Mouse (Mus musculus) neural tube, embryonic 10.5 days (tissue): ENCODE data around the gene Gpr132.
"Not testable (repeated sequence)": the region's sequence is repeated elsewhere in the genome, so short reads cannot be mapped to it uniquely, and the experiment has no call there.

Experiments used
- DNase-seq: peaks from one replicate; pipeline ENCODE4 v3.0.0-alpha.2; 2017; ENCODE audit warnings: low spot score; ENCODE audit errors: extremely low spot score

Gpr132 gene

GRCm38 (mm10) chr12:112821216-112821615, 46.8 kb downstream of the Gpr132 start:
- no peak for DNase-seq

DNA sequence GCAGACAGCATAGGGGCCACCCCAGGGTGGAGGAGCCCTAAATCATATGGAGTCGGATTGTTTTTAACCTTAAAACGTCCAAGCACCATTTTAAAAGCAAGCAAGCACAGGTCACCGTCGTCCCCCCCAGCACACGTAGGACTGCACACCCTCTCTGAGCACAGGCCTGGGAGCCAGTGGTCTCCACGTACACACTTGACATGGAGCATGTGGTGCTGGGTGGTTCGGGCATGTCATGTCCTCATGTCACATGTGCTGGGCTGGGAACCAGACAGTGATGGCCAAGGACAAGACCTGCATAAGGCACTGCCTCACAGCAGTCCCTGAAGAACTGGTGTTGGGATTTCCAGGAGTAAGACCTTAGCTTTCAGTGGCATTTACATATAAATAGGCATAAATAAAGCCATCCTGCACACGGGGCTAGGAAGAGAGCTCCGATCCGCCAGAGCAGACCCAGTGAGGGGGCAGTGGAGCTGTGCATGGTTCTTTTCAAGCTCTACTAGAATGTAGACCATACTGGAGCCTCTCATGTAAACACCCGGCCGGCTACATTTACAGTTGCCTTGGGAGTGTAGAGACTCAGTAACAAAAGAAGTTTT, 47.5 kb downstream of the Gpr132 start:
- DNase-seq, result no peak

DNA sequence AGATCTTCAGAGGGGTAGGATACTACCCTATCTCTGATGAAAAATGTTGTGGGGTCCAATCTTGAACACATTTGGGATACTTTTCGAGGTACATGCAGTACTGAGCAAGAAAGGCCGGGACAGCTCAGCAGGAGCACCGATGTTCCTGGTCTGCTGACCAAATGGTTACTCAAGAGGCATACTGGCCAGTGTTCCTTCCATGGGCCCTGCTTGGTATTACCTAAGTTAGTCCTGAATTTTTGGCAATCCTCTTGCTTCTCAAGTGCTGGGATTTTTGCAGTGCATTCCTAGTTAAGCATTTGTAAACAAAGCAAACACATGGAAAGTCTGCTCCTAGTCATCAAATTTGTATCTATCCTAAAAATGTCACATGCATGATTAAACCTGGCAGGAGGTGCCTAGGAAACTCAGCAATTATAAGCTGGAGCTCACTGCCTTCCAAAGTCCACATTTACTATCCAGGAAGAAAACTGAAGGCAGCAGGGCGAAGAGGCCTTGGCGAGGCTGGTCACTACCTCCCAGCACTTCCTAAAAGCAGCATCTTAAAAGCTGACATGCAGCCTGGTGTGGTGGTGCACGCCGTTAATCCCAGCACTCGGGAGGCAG, 48.9 kb downstream of the Gpr132 start:
- no peak for DNase-seq

DNA sequence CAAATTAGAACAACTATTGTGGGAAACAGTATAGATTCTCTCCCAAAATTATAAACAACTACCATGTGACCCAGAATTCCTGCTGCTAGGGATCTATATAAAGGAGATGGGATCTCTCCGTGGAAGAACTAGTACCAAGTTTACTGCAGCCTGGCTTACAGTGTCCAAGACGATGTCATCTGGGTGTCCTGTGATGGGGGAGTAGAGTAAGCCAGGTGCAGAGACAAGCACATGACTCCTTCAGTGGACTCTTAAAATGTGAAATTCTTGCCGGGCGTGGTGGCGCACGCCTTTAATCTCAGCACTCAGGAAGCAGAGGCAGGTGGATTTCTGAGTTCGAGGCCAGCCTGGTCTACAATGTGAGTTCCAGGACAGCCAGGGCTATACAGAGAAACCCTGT, 51.2 kb downstream of the Gpr132 start:
- not testable (repeated sequence) for DNase-seq

- DNase-seq, result peak; percentile 42
Observed at GRCm38 (mm10) chr12:112816294-112816693, 51.7 kb downstream of the Gpr132 start.

- no peak for DNase-seq
Observed at GRCm38 (mm10) chr12:112814682-112815470, 53.2 kb downstream of the Gpr132 start.

GRCm38 (mm10) chr12:112813370-112813769, 54.7 kb downstream of the Gpr132 start:
- DNase-seq, result no peak

- DNase-seq, result no peak
Observed at GRCm38 (mm10) chr12:112810092-112810885, 57.7 kb downstream of the Gpr132 start.

DNA sequence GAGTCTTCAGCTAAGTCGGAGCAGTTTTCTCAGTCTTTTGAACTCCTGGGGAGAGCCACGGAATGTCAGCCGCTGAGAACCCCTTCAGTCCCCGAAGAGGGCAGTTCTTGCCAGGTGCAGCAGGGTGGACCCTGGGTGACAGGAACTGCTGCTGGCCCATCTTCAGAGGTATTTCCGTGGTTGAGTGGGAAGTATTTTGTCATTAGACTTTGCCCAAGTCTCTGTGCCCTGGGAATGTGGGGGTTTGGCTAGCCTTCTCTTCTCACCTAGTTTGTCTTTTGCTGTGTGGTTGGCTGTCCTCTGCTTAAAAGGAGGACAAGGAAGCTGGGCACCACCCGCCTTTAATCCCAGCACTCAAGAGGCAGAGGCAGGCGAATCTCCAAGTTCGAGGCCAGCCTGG, 58.4 kb downstream of the Gpr132 start:
- DNase-seq, result no peak

DNA sequence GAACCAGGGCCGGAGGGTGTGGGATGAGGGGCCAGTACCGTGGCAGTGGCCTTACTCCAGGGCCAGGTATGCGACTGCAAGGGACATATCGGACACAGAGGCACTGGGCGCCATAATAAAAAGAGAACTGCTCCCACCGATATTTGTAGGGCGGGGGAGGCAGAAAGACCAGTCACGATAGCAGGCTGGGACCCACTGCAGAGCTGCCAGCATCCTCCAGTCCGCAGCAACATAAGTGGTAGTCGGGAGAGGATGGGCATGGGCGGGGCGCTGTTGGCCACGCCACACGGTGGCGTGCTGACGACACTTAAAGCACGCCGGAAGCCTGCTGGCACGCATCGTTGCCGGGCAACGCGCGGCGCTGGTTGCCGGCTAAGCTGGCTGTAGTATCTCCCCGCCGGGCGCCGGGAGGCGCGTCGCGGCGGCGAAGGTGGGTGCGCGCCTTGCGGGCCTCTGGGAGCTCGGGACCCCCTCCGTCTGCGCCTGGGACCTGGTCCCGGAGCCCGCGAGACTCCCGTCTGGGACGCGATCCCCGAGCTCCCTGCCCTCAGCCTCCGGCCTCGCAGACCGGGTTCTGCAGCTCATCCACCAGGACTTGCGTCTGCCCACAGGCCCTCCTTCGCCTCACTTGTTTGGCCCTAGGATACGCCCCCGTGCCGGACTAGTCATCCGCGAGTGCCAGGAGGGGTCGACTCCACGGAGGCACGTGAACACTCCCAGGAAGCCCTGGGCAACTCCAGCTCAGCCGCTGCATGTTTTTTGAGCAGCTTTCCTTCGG, 59.3 kb downstream of the Gpr132 start, which contains the start of gene Clba1:
Gene Clba1 (plus strand): TSS at position 351 of the 778 bp plus-strand sequence.
- peak; percentile 92 for DNase-seq

- DNase-seq, result no peak
Observed at GRCm38 (mm10) chr12:112808212-112808586, 59.8 kb downstream of the Gpr132 start.

GRCm38 (mm10) chr12:112807796-112808195, 60.2 kb downstream of the Gpr132 start:
- no peak for DNase-seq

GRCm38 (mm10) chr12:112806044-112806443, 62.0 kb downstream of the Gpr132 start:
- DNase-seq, result no peak

GRCm38 (mm10) chr12:112804046-112804445, 64.0 kb downstream of the Gpr132 start:
- no peak for DNase-seq

GRCm38 (mm10) chr12:112802917-112803316, 65.1 kb downstream of the Gpr132 start:
- DNase-seq, result no peak

GRCm38 (mm10) chr12:112801864-112802846, 65.9 kb downstream of the Gpr132 start, which contains the start of gene Ahnak2:
Ahnak2 (minus strand) TSS chr12:112802657.
- DNase-seq, result peak; percentile 83
